Mouse (Mus musculus): ENCODE data around the gene Vmn1r73. TPM values are rescaled to one million over a fixed set of nuclear protein-coding genes. Genes with fewer than 3 reads are reported as not detected.

Gene Vmn1r73
- not detected for polyA plus RNA-seq (2017; shearing (Covaris generic))

DNA sequence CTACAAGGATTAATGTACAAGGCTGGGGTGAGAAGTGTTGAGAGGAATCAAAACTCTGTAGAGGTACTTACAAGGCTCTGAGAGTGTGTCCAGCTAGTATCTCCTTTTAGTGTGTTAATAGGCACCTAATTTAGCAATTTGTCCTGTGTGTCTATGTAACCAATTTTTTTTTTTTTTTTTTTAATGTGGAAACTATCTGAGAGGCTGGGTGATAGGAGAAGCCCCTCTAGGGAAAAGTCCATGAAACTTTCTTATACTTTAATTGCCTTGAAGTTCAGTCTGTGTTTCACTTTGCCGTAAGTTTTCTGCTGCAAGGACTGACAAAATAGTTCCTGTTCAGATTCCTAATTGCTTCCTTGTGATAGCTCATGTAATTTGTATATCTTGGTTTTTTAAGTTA is at the start of gene Vmn1r73:
Vmn1r73 (plus strand) TSS at position 301 of the 400 bp plus-strand sequence.

Other genes with a start within 250 kb of the Vmn1r73 start
- not detected for gene Zscan4-ps2, start 216.0 kb upstream of the Vmn1r73 start, polyA plus RNA-seq (2017; shearing (Covaris generic))
- not detected for gene Zscan4-ps3, start 121.0 kb upstream of the Vmn1r73 start, polyA plus RNA-seq (2017; shearing (Covaris generic))
- gene Vmn1r72, start 50.1 kb upstream of the Vmn1r73 start, polyA plus RNA-seq (2017; shearing (Covaris generic)), result 0.09 TPM
- not detected for gene Vmn1r74, start 103.7 kb downstream of the Vmn1r73 start, polyA plus RNA-seq (2017; shearing (Covaris generic))
- gene Vmn1r75, start 144.4 kb downstream of the Vmn1r73 start, polyA plus RNA-seq (2017; shearing (Covaris generic)), result not detected
- gene Vmn1r76, start 207.9 kb downstream of the Vmn1r73 start, polyA plus RNA-seq (2017; shearing (Covaris generic)), result 0.04 TPM

All from CD4-positive, CD25-positive, alpha-beta regulatory T cell, adult 9 weeks (primary cell).